Mouse (Mus musculus) gastrocnemius, postnatal 14 days (tissue): ENCODE data around the gene Pard6b. TPM values are rescaled to one million over a fixed set of nuclear protein-coding genes. Genes with fewer than 3 reads are reported as not detected.
"Not testable (repeated sequence)": the region's sequence is repeated elsewhere in the genome, so short reads cannot be mapped to it uniquely, and the experiment has no call there.

Experiments used
- DNase-seq: peaks from one replicate; pipeline ENCODE4 v3.0.0; 2021; ENCODE audit warnings: mixed read lengths
- intact Hi-C: fragments of 180-260 bp; cut with DNase I; formaldehyde crosslinking; loops from one replicate; pipeline ENCODE4 v1.15.1; 2025; ENCODE audit warnings: low total_unique reads
- total RNA-seq, 2 experiments: library from RNA; stranded (reverse); gene quantifications; 2 replicates each; pipeline ENCODE4 v1.2.3; 2021

Pard6b gene
- total RNA-seq, 2 experiments from 2014 or later = 0.74 to 1.4 TPM

DNA sequence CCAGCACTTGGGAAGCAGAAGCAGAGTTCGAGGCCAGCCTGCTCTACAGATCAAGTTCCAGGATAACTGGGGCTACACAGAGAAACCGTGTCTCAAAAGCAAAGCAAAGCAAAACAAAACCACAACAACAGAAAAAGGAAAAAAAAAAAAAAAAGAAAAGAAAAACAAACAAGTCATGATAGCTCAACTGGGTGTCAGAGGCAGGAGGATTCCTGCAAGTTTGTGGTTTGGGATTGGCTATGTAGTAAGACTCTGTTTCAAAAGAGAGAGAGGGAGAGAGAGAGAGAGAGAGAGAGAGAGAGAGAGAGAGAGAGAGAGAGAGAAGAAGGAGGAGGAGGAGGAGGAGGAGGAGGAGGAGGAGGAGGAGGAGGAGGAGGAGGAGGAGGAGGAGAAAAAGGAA lies 22.9 kb upstream of the Pard6b start:
- intact Hi-C loops = not testable (repeated sequence)

DNA sequence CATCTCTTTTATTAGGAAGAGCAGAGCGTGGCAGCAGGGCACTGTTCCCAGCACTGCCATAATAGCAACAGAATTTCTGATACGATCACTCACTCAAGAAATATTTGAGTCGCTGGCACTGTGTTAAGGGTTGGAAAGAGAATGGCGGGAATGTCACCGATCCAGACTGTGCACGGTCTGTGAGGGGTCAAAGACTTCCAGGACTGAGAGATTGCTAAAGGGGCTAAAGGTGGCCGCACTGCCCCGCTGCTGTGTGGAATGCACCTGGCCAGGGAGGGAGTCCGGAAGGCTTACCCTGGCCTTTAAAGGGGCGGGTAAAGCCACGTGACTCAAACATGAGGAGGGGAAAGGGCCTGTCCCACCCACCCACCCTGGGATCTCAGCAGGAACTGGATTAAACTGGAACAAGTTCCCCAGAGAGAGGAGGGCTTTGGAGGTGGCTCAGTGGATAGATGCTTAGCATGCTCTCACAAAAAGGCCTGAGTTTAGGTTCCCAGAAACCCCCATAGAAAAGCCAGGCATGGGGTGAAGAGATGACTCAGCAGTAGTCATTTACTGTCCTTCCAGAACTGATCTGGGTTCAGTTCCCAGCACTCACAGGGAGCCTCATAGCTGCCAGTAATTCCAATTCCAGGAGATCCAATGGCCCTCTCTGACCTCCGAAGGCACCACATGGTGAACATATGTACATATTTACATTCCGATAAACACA lies 22.2 kb upstream of the Pard6b start:
- DNase-seq = no peak

More for the DNA sequence above, 22.9 kb upstream of the Pard6b start:
- not testable (repeated sequence) for DNase-seq

DNA sequence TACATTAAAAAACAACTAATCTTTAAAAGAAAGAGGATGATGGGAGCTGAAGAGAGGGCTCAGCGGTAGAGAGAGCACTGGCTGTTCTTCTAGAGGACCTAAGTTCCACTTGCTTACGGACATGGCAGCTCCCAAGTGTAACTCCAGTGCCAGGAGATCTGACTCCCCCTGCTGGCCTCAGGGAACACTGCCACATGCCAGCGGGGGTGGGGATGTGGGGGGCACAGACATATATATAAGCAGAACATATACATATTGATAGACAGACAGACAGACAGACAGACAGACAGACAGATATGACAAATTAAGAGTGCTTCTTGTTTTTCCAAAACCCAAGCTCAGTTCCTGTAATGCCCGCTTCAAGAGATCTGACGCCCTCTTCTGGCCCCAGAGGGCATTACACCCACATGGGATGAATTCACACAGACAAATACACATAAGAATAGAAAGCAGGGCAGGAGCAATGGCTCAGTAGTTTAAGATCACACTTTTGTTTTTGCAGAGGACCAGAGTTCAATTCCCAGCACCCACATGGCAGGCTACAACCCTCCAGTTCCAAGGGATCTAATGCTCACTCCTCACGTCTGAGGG lies 21.5 kb upstream of the Pard6b start:
- intact Hi-C loops = no loop called here
- DNase-seq = no peak

More for the DNA sequence above, 22.2 kb upstream of the Pard6b start:
- intact Hi-C loops = no loop called here

DNA sequence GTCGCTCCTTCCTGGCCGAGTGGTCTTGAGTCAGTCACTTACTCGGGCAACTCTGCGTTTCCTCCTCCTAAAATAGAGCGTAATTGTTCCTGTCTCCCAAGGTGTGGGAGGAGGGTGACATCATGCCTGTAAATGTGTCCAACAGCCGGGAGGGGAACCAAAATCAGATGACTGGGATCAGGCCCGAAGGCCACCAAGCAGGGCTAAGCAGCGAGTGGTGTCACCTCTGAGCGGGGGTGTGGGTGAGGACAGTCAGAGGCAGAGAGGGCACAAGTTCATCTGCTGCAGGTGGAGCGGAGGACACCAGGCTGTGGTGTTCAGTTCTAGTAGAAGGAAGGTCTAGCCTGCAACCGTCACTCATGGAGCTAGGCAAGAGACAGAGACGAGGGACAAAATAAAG lies 17.1 kb upstream of the Pard6b start:
- DNase-seq = no peak
- intact Hi-C loops = no loop called here

DNA sequence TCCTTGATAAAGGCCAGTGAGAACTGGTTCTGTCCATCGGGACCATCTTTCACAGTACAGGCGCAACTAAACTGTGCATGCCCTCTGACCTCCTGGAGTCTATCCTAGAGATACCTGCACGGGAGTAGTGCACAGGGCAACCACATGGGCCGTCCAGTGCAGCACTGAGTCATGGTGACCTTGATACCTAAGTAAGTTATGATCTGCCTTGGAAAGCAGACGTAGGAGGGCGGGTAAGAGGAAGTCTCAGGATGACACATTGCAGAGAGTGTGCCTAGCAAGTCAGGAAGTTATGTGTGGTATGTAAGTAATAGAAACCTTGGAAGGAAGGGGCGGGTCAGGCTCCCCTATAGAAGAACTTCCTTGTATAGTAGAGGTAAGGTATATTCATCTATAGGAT lies 15.3 kb upstream of the Pard6b start:
- no peak for DNase-seq
- intact Hi-C loops = no loop called here

DNA sequence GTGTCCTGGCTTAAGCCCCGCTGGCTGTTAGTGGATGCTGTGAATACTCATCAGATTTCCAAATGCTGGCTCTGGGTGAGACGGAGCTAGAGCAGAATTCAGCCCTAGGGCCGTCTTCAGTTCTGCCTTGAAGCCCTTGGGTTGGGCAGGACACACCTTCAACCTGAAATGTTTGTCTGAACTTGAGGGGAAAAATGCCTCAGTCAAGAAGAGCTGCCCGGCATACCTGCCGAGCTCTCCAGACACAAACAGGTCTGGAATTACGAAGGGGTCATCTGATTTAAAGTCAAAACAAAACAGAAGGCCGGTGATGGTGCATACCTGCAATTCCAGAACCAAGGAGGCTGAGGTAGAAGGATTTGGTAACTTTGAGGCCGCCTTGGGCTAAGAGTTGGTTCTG lies 14.0 kb upstream of the Pard6b start:
- no peak for DNase-seq
- intact Hi-C loops = no loop called here

DNA sequence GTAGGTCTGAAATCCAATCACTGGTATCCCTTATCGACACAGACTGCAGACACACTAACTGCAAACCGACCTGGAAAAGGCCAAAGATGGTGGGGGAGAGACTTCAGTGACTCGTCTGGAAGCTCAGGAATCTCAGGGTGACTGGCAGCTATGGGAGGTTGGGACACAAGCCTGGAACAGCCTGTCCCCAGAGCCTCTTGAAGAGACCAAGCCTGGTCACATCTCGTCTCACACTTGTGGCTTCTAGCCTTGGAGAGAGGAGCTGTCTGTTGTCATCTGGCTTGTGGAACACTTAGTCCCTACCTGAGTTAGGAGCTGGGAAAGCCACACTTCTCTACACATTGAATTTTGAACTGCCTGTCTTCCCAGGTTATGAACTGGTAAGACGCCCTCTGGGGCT lies 10.4 kb upstream of the Pard6b start:
- no peak for DNase-seq
- intact Hi-C loops = no loop called here

DNA sequence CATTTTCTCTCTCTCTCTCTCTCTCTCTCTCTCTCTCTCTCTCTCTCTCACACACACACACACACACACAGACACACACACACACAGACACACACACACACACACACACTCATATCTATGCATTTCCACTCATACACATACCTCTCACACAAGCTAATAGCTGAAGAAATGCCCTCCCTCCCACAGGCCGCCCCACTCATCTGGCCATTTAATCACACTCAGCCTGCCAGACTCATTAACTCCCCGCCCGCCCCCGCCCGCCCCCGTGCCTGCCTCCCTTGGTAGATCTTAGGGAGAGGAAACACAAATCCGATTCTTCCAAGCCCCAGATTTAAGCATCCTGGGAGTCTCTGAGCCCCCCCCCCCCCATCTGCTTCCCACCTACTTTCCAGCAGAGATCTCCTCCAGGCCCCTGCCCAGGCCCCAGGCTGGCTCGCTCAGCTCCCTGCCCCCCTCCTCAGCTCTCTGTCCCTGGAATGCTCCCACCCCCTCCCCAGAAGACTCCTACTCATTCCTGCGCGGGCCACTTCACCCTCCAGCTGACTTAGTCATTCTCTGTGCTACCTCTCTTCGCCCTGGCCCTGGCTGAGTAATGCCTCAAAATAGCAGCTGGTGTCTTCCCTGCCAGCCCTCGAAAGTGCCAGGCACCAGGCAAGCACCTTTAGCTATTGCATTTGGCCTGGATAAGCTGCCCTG lies 8.2 kb upstream of the Pard6b start:
- DNase-seq = peak; percentile 68

DNA sequence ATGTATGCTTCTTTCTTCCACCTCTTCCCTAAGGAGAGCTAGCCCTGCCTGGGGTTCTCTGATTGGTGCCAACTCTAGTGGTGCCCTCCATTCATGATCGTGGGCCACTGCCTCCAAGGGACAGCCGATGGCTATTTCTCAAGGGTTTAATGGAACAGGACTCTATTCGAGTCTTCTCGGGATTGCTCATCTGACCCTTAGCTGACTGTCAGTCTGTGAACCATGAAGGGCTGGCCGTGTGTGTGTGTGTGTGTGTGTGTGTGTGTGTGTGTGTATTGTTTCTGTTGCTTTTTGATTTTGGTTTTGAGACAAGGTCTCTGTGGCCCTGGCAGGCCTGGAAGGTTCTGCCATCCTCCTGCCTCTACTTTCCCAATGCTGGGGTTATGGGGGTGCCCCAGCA lies 7.1 kb upstream of the Pard6b start:
- intact Hi-C loops = no loop called here
- DNase-seq = no peak

More for the DNA sequence above, 8.2 kb upstream of the Pard6b start:
- intact Hi-C loops = no loop called here

DNA sequence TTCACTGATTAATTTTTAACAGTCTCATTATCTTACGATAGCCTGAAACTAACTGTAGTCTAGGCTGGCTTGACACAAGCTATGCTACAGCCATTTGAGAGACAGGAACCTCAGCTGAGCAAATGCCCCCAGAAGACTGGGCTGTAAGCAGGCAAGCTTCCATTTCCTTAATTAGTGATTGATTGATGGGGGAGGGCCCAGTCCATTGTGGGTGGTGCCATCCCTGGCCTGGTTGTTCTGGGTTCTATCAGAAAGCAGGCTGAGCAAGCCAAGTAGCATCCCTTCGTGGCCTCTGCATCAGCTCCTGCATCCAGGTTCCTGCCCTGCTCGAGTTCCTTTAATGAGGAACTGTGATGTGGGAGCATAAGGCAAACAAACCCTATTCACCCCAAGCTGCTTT lies 6.3 kb upstream of the Pard6b start:
- DNase-seq = no peak
- intact Hi-C loops = no loop called here

DNA sequence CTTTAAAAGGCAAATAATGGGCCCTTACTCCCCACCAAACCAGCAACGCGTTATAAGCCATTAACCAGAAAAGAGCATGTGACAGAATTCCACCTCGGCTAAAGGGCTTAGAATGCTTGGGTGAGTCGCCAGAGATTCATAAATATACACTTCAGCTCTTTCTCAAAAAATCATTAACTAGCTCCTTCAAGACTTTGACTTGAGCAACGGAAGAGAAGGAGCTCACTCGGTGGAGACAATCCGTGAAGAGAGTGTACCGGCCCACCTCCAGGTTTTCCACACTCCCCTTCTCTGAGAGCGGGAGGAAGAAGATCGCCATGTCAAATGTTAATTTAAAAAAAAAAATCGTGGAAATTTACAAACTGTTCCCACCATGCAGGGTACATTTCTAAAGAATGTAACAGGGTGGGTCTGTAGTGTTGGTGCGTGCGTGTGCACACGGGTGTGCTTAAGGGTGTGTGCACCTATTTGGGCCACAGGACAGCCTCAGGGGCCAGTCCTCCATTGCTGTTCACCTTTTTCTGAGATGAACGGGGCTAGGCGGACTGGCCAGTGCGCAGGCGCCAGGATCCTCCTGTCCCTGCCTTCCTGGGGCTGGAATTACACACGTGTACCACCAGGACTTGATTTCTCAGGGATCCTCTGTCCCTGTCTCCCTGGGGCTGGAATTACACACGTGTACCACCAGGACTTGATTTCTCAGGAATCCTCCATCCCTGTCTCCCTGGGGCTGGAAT lies 3.8 kb upstream of the Pard6b start:
- DNase-seq = no peak
- intact Hi-C loops = no loop called here

DNA sequence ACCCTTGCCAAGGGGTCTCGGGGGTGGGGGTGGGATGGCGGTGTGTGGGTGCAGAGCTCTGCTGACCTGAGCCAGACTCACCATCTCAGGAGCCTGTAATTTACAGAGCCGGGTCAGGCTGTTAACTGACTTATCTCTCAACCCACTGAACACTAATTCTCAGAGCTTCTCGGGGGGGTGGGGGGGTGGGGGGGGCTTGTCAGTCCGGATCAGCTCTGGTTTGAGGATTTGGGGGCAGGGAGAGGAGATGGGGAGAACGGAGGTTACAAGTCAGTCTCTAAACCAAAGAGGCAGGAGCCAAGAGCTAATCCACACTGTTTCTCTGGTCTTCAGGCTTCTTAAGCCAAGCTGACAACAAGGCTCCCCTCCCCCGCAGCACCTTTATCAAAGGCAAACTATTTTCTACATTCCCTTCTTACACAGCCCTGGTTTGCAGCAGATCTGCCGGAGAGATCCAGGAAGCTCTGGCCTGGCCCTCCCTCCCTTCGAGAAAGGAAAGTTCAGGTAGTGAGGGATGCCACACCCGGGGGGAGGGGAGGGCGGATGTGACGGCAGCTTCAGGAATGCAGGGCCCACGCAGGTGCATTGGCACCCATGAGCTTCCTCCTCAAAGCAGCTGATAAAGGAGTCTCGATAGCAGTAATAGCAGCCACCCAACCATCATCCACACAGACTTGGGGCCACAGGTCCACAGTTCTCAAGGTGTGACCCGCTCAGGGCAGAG lies 2.5 kb upstream of the Pard6b start:
- DNase-seq = no peak
- intact Hi-C loops = no loop called here

DNA sequence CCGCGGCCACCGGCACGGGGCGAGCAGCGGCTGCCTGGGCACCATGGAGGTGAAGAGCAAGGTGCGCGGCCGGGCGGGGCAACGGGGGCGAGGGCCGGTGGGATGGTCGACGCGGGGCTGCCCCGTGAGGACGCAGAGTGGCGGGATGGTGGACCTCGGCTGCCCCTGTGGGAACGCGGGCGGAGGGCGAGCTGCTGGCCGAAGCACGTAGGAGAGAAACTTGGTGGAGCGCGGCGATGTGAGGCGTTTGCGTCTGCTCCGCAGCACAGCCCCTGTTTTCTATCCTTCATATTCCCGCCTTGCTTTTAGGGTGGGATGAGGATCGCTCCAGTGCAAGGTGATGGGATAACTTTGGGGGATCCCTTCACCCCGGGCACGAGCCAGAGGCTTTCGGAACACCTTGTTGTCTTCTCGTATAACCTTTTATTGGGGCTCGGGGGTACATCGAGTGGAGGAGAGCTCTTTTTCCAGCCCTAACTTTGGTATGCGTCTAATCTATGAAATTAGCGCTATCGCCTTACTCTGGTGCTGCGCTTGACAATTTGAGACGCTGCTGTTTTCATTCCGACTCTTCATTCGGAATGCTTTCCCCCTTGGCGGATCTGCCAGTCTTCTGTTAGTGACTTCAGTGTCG lies 612 bp downstream of the Pard6b start:
- DNase-seq = no peak
- intact Hi-C loops = no loop called here

DNA sequence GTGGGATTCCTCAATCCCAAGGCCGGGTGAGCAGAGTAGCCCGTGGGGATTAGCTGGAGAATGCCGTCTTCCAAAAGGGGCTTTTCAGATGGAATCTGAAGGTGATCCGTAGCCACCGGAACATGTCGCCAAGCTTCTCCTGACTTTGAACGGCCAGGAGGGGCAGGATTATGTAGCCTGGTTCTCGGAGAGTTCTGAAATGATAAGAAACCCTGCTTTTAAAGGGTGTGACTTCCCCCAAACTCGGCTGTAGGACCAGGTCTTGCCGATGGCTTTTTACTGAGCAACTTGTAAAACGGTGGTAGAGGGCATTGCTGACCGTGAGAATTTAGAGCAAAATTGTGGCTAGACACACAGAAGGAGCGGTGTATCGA lies 1.1 kb downstream of the Pard6b start:
- no peak for DNase-seq
- intact Hi-C loops = no loop called here

DNA sequence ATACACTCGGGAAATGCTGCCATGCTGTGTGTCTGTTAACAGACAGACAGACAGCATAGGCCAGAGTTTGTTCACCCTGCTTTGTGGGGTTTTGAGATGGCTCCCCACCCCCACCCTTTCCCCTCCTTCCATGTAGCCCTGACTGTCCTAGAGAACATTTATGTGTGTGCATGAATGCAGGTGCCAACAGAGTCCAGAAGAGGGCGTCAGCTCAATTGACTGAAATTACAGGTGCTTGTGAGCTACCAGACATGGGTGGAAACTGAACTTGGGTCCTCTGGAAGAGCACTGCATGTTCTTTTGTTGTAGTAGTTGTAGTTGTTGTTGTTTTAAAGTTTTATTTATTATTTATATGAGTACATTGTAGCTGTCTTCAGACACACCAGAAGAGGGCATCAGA lies 2.8 kb downstream of the Pard6b start:
- intact Hi-C loops = no loop called here
- no peak for DNase-seq

DNA sequence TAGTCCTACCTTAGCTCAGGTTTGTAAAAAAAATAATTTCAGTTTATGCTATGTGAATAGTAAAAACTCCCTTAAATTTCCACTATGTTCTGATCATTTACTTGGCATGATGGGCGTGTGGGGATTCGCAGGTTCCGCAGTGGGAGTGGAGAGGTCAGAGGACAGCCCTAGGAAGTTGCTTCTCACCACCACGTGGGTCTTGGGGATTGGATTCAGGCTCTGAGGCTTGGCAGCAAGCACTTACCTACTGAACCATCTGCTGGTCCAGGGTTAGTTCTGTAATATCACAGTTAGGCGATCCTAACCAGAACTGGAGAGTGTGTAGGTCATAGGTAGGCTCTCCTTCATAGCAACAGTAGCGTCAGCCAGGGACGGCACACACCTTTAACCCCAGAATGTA lies 3.4 kb downstream of the Pard6b start:
- intact Hi-C loops = no loop called here
- no peak for DNase-seq

DNA sequence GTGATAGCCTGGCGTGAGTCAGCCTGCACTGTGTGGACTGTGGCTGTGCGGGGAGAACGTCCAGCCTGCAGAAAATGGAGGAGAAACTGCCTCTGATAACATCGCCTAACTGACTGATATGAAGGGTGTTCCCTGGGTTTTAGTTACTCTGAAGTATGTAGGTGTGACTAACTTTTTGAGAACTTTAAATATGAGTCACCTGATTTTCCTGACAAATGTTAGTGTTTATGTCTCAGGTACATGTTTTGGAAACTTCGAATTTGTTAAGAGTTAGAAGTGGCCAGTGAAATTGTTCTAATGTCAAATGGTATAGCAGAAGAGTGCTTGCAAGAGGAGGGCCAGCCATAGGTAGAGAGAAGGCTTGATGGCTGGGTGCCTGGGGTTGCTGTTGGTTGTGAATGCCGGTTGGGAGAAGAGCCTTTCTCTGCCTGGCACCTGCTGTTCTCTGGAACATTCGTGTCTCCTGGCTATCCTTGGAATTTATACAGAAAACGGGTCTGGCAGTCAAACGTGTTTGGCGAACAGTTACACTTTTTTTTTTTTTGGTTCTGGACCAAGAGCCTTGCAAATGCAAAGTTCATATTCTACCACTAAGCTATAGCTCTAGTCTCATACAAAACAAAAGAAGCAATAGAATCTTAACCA lies 4.9 kb downstream of the Pard6b start:
- intact Hi-C loops = no loop called here
- DNase-seq = no peak

DNA sequence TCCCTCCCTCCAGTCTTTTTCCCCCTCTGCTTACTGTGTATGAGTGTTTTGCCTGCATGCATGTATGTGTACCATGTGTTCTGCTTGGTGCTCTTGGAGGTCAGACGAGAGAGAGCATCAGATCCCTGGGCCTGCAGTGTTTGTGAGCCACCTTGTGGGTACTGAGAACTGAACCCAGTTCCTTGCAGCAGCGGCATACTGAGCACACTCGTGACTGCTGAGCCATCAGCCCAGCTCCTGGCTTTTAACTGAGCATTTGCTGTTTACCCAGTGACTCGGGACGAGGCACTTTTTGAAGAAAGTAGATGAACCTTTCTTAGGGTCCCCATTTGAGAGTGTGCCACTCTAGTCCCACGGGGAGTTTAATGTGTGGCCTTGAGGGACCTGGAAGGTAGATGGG lies 5.5 kb downstream of the Pard6b start:
- DNase-seq = no peak
- intact Hi-C loops = no loop called here

DNA sequence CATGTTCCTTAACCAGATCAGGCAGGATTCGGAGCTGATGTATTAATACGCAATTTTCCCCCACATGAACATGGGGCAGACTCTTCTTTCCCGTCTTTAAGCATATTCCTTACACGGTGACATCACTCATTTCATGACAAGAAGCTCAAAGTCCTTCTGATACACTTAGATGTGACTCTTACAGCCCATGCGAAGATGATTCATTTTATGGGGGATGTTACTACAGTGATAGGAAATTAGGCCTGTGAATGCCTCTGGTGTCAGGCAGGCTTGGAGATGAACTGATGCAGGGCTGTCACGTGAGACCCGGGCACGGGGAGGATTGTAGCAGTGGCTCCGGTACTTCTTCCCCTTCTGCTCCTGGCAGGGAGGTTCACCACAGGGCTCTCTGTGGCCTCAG lies 6.0 kb downstream of the Pard6b start:
- DNase-seq = no peak
- intact Hi-C loops = no loop called here
